Mouse (Mus musculus): ENCODE results near the gene Lrrc31. TPM values are rescaled to one million over a fixed set of nuclear protein-coding genes. Genes with fewer than 3 reads are reported as not detected.

Lrrc31 gene
- polyA plus RNA-seq, 1 experiment from 2014 or later: 0.14 TPM

- no peak for DNase-seq (ENCODE audit: low spot score)
Observed at GRCm38 (mm10) chr3:30690976-30691375, 8.7 kb downstream of the Lrrc31 start.

GRCm38 (mm10) chr3:30687216-30687615 lies 12.4 kb downstream of the Lrrc31 start:
- DNase-seq (ENCODE audit: low spot score): no peak

- no peak for DNase-seq (ENCODE audit: low spot score)
Observed at GRCm38 (mm10) chr3:30683190-30683589, 16.5 kb downstream of the Lrrc31 start.

- DNase-seq (ENCODE audit: low spot score): no peak
Observed at GRCm38 (mm10) chr3:30658486-30658885, 41.2 kb downstream of the Lrrc31 start.

- no peak for DNase-seq (ENCODE audit: low spot score)
Observed at GRCm38 (mm10) chr3:30655937-30656336, 43.7 kb downstream of the Lrrc31 start.

GRCm38 (mm10) chr3:30650062-30650841 lies 49.4 kb downstream of the Lrrc31 start:
- DNase-seq (ENCODE audit: low spot score): peak; percentile 3

GRCm38 (mm10) chr3:30648466-30648865 lies 51.2 kb downstream of the Lrrc31 start:
- no peak for DNase-seq (ENCODE audit: low spot score)

GRCm38 (mm10) chr3:30647440-30648090 lies 52.1 kb downstream of the Lrrc31 start, which contains the start of gene Lrrc34:
TSS of gene Lrrc34 (minus strand) at chr3:30647869.
- DNase-seq (ENCODE audit: low spot score): no peak

GRCm38 (mm10) chr3:30646761-30647160 lies 52.9 kb downstream of the Lrrc31 start:
- no peak for DNase-seq (ENCODE audit: low spot score)

- no peak for DNase-seq (ENCODE audit: low spot score)
Observed at GRCm38 (mm10) chr3:30644207-30644606, 55.4 kb downstream of the Lrrc31 start, which contains the start of gene Lrriq4. TSS of gene Lrriq4 (plus strand) at chr3:30644507.

GRCm38 (mm10) chr3:30635629-30636028 lies 64.0 kb downstream of the Lrrc31 start:
- no peak for DNase-seq (ENCODE audit: low spot score)

GRCm38 (mm10) chr3:30633681-30634080 lies 66.0 kb downstream of the Lrrc31 start:
- DNase-seq (ENCODE audit: low spot score): no peak

Other genes with a start within 250 kb of the Lrrc31 start
- 1.1 and 1.2 TPM in 2 replicates for gene Mecom, start 151.8 kb downstream of the Lrrc31 start, polyA plus RNA-seq (2015; fragmentation: Nextera tagmentation; extraction: Ambion mirVana)
- gene Actrt3, start 99.9 kb downstream of the Lrrc31 start, polyA plus RNA-seq (2015; fragmentation: Nextera tagmentation; extraction: Ambion mirVana): not detected in 2 replicates
- 28.3 TPM in 2 replicates for gene Mynn, start 97.8 kb downstream of the Lrrc31 start, polyA plus RNA-seq (2015; fragmentation: Nextera tagmentation; extraction: Ambion mirVana)
- 0.09 and 0.12 TPM in 2 replicates for gene Lrriq4, start 55.3 kb downstream of the Lrrc31 start, polyA plus RNA-seq (2015; fragmentation: Nextera tagmentation; extraction: Ambion mirVana)
- 0.45 and 0.74 TPM in 2 replicates for gene Lrrc34, start 52.0 kb downstream of the Lrrc31 start, polyA plus RNA-seq (2015; fragmentation: Nextera tagmentation; extraction: Ambion mirVana)
- gene Samd7, start 46.5 kb upstream of the Lrrc31 start, polyA plus RNA-seq (2015; fragmentation: Nextera tagmentation; extraction: Ambion mirVana): 0.08 TPM in 1 of 2 replicates, not detected in the other
- 120 and 125 TPM in 2 replicates for gene Sec62, start 93.0 kb upstream of the Lrrc31 start, polyA plus RNA-seq (2015; fragmentation: Nextera tagmentation; extraction: Ambion mirVana)
- 6.6 and 7.5 TPM in 2 replicates for gene Gpr160, start 156.1 kb upstream of the Lrrc31 start, polyA plus RNA-seq (2015; fragmentation: Nextera tagmentation; extraction: Ambion mirVana)